Mouse (Mus musculus): Measurements from ENCODE around the gene A430078G23Rik. TPM values are rescaled to one million over a fixed set of nuclear protein-coding genes. Genes with fewer than 3 reads are reported as not detected.
"Not testable (repeated sequence)": the region's sequence is repeated elsewhere in the genome, so short reads cannot be mapped to it uniquely, and the experiment has no call there.

The A430078G23Rik gene
- polyA plus RNA-seq, 1 experiment from 2014 or later = 0.63 TPM

GRCm38 (mm10) chr8:3330662-3331061, 22.6 kb upstream of the A430078G23Rik start:
- Histone ChIP-seq H3K4me2 (replicated peaks; ENCODE audit: low read depth) (no peak overlapping the region), H3K9me3 (ENCODE audit: control insufficient read depth, low read length) (no peaks in the 10 kb centered on the region), H3K27me3 (ENCODE audit: control insufficient read depth, insufficient read depth, low read length) (no peaks in the 10 kb centered on the region), H3K36me3 (ENCODE audit: control insufficient read depth, insufficient read depth, low read length) (no peaks in the 10 kb centered on the region), H3K27ac (replicated peaks) (no peak overlapping the region), H3K4me1 (replicated peaks; ENCODE audit: control insufficient read depth, insufficient read depth) (no peaks in the 10 kb centered on the region), H3K9ac (ENCODE audit: low read length) (no peak overlapping the region), H3K4me3 (ENCODE audit: low read depth, low read length) (no peak overlapping the region)
- WGBS = 39% methylated on average over 6 of the region's 6 CpGs
- TF ChIP-seq CTCF (IDR thresholded peaks at IDR 0.05; ENCODE audit: low read depth) (peak; percentile 91), EP300 (optimal IDR thresholded peaks at IDR 0.05) (no peak)
- ATAC-seq (ENCODE audit: low FRiP score, low TSS enrichment) (no peak), DNase-seq (ENCODE audit: low spot score) (peak; percentile 32)

GRCm38 (mm10) chr8:3331692-3332091, 21.5 kb upstream of the A430078G23Rik start:
- Histone ChIP-seq H3K4me3 (ENCODE audit: low read depth, low read length) (no peak overlapping the region), H3K9me3 (ENCODE audit: control insufficient read depth, low read length) (no peaks in the 10 kb centered on the region), H3K36me3 (ENCODE audit: control insufficient read depth, insufficient read depth, low read length) (no peaks in the 10 kb centered on the region), H3K27ac (replicated peaks) (no peak overlapping the region), H3K9ac (ENCODE audit: low read length) (no peak overlapping the region), H3K4me2 (replicated peaks; ENCODE audit: low read depth) (no peak overlapping the region), H3K27me3 (ENCODE audit: control insufficient read depth, insufficient read depth, low read length) (no peaks in the 10 kb centered on the region), H3K4me1 (replicated peaks; ENCODE audit: control insufficient read depth, insufficient read depth) (no peaks in the 10 kb centered on the region)
- TF ChIP-seq EP300 (optimal IDR thresholded peaks at IDR 0.05) (no peak), CTCF (IDR thresholded peaks at IDR 0.05; ENCODE audit: low read depth) (no peak)
- WGBS = 82% methylated on average over 2 of the region's 2 CpGs
- DNase-seq (ENCODE audit: low spot score) = no peak
- ATAC-seq (ENCODE audit: low FRiP score, low TSS enrichment) = peak; percentile 41; the same call in 1 of the 2 replicates

- ATAC-seq (ENCODE audit: low FRiP score, low TSS enrichment) = no peak
- 76% methylated on average over 1 of the region's 1 CpGs for WGBS
Measured at GRCm38 (mm10) chr8:3335881-3336280, 17.3 kb upstream of the A430078G23Rik start.

GRCm38 (mm10) chr8:3336658-3337524, 16.3 kb upstream of the A430078G23Rik start:
- DNase-seq (ENCODE audit: low spot score) = no peak

More at GRCm38 (mm10) chr8:3335881-3336280, 17.3 kb upstream of the A430078G23Rik start:
- TF ChIP-seq CTCF (IDR thresholded peaks at IDR 0.05; ENCODE audit: low read depth) (peak; percentile 28), EP300 (optimal IDR thresholded peaks at IDR 0.05) (no peak)
- H3K27ac ChIP-seq (replicated peaks) = no peak overlapping the region
- DNase-seq (ENCODE audit: low spot score) = no peak
- H3K4me2 ChIP-seq (replicated peaks; ENCODE audit: low read depth) = no peak overlapping the region
- no peak overlapping the region for H3K4me3 ChIP-seq (ENCODE audit: low read depth, low read length)
- H3K4me1 ChIP-seq (replicated peaks; ENCODE audit: control insufficient read depth, insufficient read depth) = no peaks in the 10 kb centered on the region
- H3K9me3 ChIP-seq (ENCODE audit: control insufficient read depth, low read length) = no peaks in the 10 kb centered on the region
- no peak overlapping the region for H3K9ac ChIP-seq (ENCODE audit: low read length)
- H3K36me3 ChIP-seq (ENCODE audit: control insufficient read depth, insufficient read depth, low read length) = no peaks in the 10 kb centered on the region
- H3K27me3 ChIP-seq (ENCODE audit: control insufficient read depth, insufficient read depth, low read length) = no peaks in the 10 kb centered on the region

GRCm38 (mm10) chr8:3337525-3337824, 15.7 kb upstream of the A430078G23Rik start:
- H3K9ac ChIP-seq (ENCODE audit: low read length); H3K27ac ChIP-seq (replicated peaks); ATAC-seq (ENCODE audit: low FRiP score, low TSS enrichment); H3K27me3 ChIP-seq (ENCODE audit: control insufficient read depth, insufficient read depth, low read length); H3K9me3 ChIP-seq (ENCODE audit: control insufficient read depth, low read length); DNase-seq (ENCODE audit: low spot score); H3K4me1 ChIP-seq (replicated peaks; ENCODE audit: control insufficient read depth, insufficient read depth); H3K36me3 ChIP-seq (ENCODE audit: control insufficient read depth, insufficient read depth, low read length); H3K4me3 ChIP-seq (ENCODE audit: low read depth, low read length); H3K4me2 ChIP-seq (replicated peaks; ENCODE audit: low read depth): not testable (repeated sequence)
- 83% methylated on average over 1 of the region's 3 CpGs for WGBS

More at GRCm38 (mm10) chr8:3336658-3337524, 16.3 kb upstream of the A430078G23Rik start:
- peak; percentile 75 for TF ChIP-seq CTCF (IDR thresholded peaks at IDR 0.05; ENCODE audit: low read depth)
- no peak for TF ChIP-seq EP300 (optimal IDR thresholded peaks at IDR 0.05)
- Histone ChIP-seq H3K4me3 (ENCODE audit: low read depth, low read length) (no peak overlapping the region), H3K27me3 (ENCODE audit: control insufficient read depth, insufficient read depth, low read length) (no peaks in the 10 kb centered on the region), H3K27ac (replicated peaks) (no peak overlapping the region), H3K4me1 (replicated peaks; ENCODE audit: control insufficient read depth, insufficient read depth) (no peaks in the 10 kb centered on the region), H3K9ac (ENCODE audit: low read length) (no peak overlapping the region), H3K9me3 (ENCODE audit: control insufficient read depth, low read length) (no peaks in the 10 kb centered on the region), H3K4me2 (replicated peaks; ENCODE audit: low read depth) (no peak overlapping the region), H3K36me3 (ENCODE audit: control insufficient read depth, insufficient read depth, low read length) (no peaks in the 10 kb centered on the region)
- peak; percentile 57 for ATAC-seq (ENCODE audit: low FRiP score, low TSS enrichment)
- 61% methylated on average over 9 of the region's 9 CpGs for WGBS

GRCm38 (mm10) chr8:3337971-3338370, 15.2 kb upstream of the A430078G23Rik start:
- no peak overlapping the region for H3K4me3 ChIP-seq (ENCODE audit: low read depth, low read length)
- no peak for TF ChIP-seq EP300 (optimal IDR thresholded peaks at IDR 0.05)
- TF ChIP-seq CTCF (IDR thresholded peaks at IDR 0.05; ENCODE audit: low read depth) = no peak
- 92% methylated on average over 9 of the region's 11 CpGs for whole genome bisulfite sequencing
- ATAC-seq (ENCODE audit: low FRiP score, low TSS enrichment) (no peak), DNase-seq (ENCODE audit: low spot score) (no peak)
- no peak overlapping the region for H3K9ac ChIP-seq (ENCODE audit: low read length)
- H3K36me3 ChIP-seq (ENCODE audit: control insufficient read depth, insufficient read depth, low read length) = no peaks in the 10 kb centered on the region
- no peaks in the 10 kb centered on the region for H3K9me3 ChIP-seq (ENCODE audit: control insufficient read depth, low read length)
- H3K27me3 ChIP-seq (ENCODE audit: control insufficient read depth, insufficient read depth, low read length) = no peaks in the 10 kb centered on the region
- H3K4me2 ChIP-seq (replicated peaks; ENCODE audit: low read depth) = no peak overlapping the region
- H3K4me1 ChIP-seq (replicated peaks; ENCODE audit: control insufficient read depth, insufficient read depth) = no peaks in the 10 kb centered on the region
- no peak overlapping the region for H3K27ac ChIP-seq (replicated peaks)

GRCm38 (mm10) chr8:3340711-3341110, 12.5 kb upstream of the A430078G23Rik start:
- H3K27ac ChIP-seq (replicated peaks); H3K4me1 ChIP-seq (replicated peaks; ENCODE audit: control insufficient read depth, insufficient read depth); H3K4me2 ChIP-seq (replicated peaks; ENCODE audit: low read depth); H3K4me3 ChIP-seq (ENCODE audit: low read depth, low read length); ATAC-seq (ENCODE audit: low FRiP score, low TSS enrichment); H3K9ac ChIP-seq (ENCODE audit: low read length); H3K9me3 ChIP-seq (ENCODE audit: control insufficient read depth, low read length); H3K36me3 ChIP-seq (ENCODE audit: control insufficient read depth, insufficient read depth, low read length); DNase-seq (ENCODE audit: low spot score); H3K27me3 ChIP-seq (ENCODE audit: control insufficient read depth, insufficient read depth, low read length): not testable (repeated sequence)
- WGBS = 100% methylated on average over 2 of the region's 3 CpGs

Data from stomach, postnatal 0 days (tissue).